Mouse (Mus musculus) common myeloid progenitor, adult 5-6 weeks (primary cell): ENCODE data around the gene Arhgef25. TPM values are rescaled to one million over a fixed set of nuclear protein-coding genes. Genes with fewer than 3 reads are reported as not detected.
A peak's percentile ranks its signal among the peaks of the same experiment; 100 is the strongest.
"Not testable (repeated sequence)": the region's sequence is repeated elsewhere in the genome, so short reads cannot be mapped to it uniquely, and the experiment has no call there.

Experiments used
- ATAC-seq: replicated peaks from 2 replicates; pipeline ENCODE4 v1.8.0; 2016; ENCODE audit warnings: low read depth, mild to moderate bottlenecking, moderate TSS enrichment, inconsistent platforms; ENCODE audit not compliant: poor library complexity, severe bottlenecking
- total RNA-seq: library from RNA; stranded (forward); fragments of 200-1000, 187-1606 nt; gene quantifications from 2 replicates; pipeline ENCODE4 v1.2.3, GENCODE M21; 2017

Arhgef25 gene
- total RNA-seq, 1 experiment from 2014 or later, result 9.7 TPM

DNA sequence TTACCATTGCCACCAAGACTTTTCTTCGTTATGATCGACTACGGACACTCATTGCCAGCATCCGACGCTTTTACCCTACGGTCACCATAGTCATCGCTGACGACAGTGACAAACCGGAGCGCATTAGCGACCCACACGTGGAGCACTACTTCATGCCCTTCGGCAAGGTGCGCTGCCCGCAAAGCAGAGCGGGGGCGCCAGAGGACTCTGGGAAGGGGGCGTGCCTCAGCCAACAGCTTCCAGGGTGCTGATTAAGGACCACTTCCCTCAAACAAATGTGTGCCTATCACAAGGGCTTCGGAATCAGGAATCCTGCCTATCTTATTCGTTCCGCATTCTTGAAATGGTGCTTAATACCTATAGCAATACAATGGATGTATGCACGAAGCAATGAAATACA, 19.9 kb downstream of the Arhgef25 start:
- ATAC-seq, result no peak

DNA sequence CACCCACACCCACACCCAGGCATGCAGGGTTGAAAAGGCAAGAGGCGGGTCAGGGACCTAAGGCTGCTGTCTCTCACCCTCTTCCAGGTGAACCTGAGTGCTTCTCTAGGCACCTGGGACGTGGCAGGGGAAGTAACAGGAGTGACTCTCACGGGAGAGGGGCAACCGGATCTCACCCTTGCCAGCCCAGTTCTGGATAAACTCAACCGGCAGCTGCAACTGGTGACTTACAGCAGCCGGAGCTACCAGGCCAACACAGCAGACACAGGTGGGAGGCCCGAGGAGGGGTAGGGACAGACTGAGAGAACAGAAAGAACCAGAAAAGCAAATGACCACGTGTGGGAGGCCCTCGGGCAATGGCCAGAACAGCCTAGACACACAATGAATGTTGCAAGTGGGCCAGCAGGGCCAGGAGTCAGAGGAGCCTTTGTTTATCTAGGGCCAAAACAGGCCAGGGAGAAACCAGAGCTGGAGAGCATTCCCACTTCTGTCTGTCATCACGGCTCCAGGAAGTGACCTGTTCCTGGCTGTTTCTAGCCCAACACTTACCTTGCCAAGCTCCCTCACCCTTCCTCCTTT, 22.2 kb downstream of the Arhgef25 start:
- no peak for ATAC-seq

DNA sequence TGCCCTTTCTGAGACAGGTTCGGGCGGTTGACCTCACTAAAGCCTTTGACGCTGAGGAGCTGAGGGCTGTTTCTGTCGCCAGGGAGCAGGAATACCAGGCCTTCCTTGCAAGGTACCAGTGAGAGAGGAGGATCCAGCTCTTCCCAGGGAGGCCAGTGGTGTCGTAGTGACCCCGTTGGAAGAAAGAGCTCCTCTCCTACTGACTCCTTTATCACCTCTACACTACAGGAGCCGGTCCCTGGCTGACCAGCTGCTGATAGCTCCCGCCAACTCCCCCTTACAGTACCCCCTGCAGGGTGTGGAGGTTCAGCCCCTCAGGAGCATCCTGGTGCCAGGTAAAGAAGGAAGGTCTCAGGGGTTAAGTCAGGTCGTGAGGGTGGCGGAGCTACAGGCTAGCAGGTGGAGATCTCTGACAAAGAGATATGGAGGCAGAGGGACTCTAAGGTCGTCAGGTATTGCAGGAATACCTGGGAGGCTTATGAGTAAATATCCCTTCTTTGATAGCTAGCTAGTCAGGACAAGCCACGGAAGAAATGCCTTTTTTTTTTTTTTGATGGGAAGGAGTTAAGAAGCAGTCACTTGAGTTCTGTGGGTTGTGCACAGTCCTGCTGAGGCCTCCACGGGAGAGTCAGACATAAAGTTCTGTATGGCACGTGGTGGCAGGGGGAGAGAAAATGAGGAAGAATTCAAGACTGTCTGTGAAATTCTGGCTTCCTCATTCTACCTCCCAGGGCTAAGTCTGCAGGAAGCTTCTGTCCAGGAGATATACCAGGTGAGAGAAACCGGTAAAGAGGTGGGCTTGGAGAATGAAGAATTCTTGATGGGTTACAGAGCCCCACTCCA, 22.9 kb downstream of the Arhgef25 start:
- ATAC-seq, result no peak

DNA sequence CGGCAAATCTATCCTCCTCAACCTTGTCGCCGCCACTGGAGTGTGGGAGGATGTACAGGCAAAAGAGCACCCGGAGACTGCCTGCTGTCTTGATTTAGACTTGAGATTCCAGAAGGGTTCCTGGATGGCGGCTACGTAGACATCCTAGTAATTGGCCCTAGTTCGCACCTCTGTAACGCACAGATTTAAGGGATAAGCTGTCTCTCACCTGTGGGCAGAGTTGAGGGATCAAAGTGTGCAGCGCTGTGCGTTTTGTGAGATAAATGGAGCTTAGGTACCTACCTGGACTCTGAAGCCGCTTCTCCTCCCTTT, 23.5 kb downstream of the Arhgef25 start:
- ATAC-seq, result no peak

DNA sequence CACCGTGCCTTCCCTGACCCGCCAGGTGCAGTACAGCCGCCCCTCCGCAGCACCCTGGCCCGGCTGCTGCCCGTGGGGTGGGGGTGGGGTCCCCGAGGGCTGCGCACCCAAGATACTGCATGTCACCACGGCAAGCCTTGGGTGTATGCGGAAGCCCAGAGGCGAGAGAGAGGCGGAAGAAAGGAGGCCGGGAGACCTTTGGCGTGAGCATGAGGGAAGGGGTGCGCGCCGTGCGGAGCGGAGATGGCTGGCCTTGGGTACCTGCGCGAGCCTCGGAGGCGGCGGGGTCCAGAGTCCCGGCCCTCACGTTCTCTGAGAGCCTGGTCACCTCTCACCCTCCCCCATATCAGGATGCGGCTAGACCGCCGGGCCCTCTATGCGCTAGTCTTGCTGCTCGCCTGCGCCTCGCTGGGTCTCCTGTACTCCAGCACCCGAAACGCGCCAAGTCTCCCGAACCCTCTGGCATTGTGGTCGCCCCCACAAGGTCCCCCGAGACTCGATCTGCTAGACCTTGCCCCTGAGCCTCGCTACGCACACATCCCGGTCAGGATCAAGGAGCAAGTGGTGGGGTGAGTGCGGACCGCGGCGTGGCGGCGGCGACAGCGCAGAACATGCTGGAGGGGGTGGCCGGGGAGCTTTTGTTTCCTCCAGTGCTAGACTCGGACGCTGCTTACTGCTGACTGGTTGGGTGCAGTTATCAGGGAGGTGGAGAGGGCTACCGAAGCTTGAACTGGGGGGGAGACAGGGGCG, 24.1 kb downstream of the Arhgef25 start:
- peak; percentile 33 for ATAC-seq

DNA sequence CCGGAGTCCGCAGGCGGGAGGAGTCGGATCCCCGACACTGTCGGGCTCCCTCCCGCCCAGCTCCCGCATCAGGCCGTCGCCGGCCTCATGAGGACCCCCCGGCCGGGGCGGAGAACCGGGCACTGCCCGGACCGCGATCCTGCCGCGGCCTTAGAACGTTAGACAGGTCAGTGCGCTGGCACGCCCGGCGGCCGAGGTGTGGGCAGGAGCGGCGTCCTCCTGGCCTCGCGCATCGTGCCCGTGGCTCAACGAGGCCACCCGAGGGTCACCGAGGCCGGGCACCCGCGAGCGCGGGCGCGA, 24.6 kb downstream of the Arhgef25 start:
- no peak for ATAC-seq

DNA sequence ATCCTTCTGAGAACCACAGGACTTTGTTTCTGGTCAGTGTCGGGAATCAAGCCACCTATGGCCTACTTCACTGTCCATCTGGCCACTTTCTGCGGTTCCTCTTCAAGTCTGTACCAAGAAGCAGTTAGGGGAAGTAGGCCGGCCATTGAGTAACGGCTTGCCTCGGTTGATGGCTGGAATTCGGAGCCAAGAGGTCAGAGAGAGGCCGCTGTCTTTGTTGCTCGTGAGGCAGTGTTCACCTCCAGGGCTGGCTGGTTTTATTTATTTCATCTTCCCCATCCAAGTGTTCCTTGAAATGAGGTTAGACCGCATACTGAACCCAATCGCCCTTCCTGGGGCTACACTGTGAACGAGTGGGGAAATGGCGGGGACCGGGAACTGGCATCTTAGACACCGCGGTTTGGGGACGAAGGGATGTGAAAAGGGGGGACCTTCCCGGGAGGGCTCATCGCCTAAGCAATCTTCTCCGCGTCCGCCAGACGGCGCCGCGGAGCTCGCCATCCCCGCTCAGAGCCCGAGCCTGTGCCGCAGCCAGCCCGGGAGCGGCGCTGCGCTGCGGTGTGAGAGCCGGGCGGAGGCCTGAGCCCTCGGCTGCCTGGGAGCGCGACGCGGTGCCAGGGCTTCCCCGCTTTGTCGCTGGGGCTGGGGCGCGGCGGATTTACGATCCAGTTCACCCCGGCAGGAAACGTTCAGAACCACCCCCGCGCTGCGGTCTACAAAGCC, 25.1 kb downstream of the Arhgef25 start, which contains the start of gene B4galnt1:
Gene B4galnt1 (plus strand): TSS at position 595 of the 723 bp plus-strand sequence.
- ATAC-seq, result peak; percentile 59

DNA sequence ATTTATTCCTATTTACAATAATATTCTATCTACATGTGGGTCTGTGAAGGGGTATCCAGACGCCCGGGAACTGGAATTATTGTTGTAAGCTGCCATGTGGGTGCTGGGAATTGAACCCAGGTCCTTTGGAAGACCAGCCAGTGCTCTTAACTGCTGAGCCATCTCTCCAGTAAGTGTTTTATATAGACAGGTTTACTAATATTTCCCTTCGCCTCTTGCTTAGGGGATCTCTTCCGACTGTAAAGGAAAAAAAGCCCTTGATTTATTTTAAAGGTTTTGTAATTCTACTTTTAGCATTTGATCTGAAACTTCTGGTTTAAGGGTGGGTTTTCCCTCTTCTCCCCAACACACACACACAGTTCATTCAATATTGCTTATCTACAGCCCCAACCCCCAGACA, 25.7 kb downstream of the Arhgef25 start:
- no peak for ATAC-seq

DNA sequence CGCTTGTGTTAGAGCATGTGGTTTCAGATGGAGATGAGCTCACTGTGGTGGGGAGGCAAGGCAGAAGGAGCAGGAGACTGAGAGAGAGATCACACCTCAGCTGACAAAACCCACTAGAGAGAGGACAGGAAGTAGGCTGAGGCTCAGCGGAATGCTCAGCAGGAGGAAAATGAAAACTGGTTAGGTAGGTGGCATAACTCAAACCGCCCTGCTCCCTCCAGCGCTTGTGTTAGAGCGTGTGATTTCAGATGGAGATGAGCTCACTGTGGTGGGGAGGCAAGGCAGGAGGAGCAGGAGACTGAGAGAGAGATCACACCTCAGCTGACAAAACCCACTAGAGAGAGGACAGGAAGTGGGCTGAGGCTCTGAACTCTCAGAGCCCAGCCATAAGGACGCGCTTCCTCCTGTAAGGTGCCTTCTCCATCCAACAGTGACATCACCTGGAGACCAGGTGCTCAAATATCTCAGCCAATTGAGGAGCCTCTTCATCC, 27.1 kb downstream of the Arhgef25 start:
- peak; percentile 26 for ATAC-seq

DNA sequence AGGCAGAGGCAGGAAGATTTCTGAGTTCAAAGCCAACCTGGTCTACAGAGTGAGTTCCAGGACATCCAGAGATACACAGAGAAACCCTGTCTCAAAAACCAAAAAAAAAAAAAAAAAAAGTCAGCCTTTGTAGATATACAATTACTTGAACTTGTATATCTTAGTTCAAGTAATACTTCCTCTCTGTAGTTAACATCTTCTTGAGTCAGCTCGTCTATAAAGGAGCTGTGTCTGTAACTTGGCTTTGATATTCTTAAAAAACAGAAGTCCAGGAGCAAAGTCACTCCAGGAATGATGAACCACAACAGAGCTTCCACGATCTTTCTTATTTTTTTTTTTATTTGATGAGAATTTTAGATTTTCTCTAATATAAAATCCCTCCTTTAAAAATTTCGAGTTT, 29.2 kb downstream of the Arhgef25 start:
- ATAC-seq, result no peak

DNA sequence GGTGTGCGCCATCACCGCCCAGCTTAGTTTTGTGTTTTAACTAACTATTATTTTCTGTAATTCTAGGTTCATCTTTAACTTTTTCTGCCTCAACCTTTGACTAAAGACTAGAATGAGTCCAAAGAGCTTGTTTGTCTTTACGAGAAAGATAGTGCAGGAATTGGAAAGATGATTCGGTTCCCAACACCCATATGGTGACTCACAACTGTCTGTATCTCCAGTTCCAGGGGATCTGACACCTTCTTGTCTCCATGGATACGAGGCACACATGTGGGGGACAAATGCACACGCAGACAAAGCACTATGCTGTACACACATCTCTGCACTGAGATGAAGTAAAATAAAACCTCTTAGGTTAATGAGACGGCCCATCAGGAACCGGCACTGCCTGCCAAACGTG, 29.8 kb downstream of the Arhgef25 start:
- no peak for ATAC-seq

DNA sequence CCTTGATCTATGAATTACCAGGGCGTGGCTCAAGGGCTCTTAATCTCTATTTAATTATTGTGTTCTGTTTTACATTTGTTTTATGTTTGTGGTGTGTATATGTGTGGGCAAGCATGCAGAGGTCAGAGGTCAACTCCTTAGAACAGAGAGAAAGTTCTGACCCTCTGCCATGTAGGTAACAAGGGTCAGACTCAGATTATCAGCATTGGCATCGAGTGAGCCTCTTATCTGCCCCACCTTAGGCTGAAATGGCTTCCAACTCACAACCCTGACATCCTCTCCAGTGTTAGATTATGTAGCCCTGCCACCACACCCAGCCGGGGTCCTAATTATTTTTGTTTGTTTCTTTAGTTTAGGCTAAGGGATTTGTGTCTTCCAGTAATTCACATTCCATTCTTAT, 31.4 kb downstream of the Arhgef25 start:
- no peak for ATAC-seq

DNA sequence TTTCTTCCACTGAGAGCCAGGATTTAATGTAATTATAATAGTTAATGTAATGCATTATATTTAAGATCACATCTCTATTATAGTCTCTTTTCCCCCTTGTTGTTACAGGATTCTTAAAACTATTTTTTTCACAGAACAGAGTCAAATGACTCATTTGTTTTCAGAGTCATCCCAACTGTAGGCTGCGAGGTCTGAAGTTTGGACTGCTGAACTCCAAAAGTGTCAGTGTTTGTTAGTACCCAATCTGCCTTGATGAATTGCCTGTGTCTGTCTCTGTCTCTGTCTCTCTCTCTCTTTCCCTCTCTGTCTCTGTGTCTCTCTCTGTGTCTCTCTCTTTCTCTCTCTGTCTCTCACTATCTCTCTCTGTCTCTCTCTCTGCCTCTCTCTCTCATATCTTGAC, 33.4 kb downstream of the Arhgef25 start:
- ATAC-seq, result no peak

DNA sequence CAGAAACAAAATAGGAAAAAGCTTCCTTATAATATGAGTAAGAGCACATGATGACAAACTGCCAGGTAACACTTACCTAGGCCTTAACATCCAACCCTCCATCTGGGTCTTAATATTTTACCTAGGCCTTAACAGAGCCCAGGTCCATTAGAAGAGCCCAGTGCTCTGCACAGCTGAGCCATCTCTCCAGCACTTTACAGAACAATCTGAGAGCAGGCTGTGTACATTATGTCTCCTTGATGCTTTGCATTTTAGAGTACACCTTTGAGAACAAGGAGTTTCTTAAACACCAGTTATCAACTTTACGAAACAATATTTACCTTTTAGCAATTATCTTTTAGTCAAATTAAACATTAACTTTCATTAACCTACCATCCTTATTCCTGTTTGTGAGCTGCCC, 33.8 kb downstream of the Arhgef25 start:
- no peak for ATAC-seq

DNA sequence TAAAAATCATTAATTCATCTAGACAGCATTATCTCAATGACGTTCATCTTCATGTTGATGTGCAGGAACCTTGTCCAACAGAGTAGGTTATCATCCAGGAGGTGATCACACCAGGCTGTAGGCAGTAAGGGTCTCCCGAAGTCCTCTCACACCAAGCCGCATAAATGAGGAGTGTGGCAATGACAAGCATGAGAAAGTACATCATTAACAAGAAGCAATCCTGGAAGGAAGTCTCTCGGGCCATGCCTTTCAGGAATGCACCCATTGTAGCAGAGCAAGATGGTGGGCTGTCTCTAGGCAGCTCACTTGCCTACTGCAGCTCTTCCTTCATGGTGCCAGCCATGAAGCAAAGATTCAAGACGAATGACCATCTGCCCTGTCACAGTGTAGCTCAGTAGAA, 35.2 kb downstream of the Arhgef25 start:
- ATAC-seq, result no peak

DNA sequence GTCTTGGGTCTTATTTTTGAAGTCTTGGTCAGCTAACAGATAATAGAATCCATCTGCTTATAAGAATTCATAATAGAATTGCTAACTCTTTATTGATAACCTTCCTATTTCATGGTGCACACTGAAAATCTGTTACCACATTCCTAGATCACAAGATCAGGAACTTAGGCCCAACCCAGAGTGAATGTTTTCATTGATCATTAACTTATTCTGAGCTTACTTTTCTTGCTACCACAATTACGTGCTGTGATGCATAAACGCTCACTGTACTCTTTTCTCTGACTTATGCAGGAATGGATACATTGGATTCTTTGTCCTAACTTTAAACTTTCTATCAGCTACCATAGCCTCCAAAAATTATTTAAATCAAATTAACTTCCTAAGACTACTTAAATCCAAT, 35.6 kb downstream of the Arhgef25 start:
- no peak for ATAC-seq

DNA sequence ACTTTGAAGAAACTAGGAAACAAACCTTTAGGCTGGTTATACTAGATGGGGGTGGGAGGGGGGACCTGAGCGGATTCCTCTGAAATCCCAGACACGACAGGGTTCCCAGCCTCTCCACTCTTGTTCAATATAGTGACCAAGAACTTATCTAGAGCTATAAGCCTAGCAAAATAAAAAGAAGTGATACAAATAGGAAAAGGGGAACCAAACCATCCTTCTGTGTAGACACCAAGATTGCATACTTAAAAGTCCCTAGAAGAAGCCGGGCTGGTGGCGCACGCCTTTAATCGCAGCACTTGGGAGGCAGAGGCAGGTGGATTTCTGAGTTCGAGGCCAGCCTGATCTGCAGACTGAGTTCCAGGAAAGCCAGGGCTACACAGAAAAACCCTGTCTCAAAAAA, 36.6 kb downstream of the Arhgef25 start:
- ATAC-seq, result no peak

DNA sequence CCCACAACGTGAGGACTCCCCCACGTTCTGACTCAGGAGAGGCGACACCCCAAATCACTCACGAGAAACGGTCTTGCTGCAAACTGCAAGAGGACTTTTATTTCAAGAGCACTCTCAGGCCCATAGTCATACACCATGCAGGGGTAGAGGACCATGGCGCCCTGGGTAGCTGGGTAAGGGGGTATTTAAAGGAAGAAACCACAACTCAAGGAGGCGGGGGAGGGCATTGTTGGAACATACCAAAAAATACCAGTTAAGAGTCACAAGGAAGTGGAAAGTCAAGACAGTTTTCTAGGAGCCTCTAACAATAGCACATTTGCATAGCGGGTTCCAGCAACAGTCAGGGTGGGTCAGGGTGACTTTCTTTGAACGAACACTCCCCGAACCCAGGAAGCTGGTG, 37.3 kb downstream of the Arhgef25 start:
- not testable (repeated sequence) for ATAC-seq

DNA sequence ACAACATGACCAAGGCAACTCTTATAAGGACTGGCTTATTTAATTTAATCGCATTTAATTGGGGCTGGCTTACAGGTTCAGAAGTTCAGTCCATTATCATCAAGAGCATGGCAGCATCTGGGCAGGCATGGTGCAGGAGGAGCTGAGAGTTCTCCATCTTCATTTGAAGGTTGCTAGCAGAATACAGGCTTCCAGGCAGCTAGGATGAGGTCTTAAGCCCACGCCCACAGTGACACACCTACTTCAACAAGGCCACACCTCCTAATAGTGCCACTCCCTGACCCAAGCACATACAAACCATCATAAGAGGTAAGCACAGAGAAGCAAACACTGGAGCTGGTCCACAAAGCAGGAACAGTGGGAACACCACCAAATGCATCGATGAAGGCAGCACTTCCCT, 38.6 kb downstream of the Arhgef25 start:
- not testable (repeated sequence) for ATAC-seq

DNA sequence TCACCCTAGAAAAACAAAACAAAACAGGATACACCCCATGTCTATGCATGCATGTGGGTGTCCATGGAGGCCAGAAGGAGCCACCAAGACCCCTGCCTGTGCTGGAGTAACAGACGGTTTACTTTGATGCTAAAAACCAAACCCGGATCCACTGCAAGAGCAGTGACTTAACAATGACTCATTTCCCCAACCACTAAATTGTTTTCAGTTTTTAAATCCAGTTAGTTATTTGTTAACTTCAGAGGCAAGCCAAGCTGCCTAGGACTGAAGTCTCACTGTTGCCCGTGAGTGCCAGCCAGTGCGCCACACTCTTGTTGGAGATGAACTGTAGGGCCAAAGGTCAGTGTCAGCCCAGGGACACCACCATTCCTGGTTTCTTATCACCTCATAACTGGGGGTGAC, 39.4 kb downstream of the Arhgef25 start:
- ATAC-seq, result 0 out of 2 replicates have a peak, but pooled peaks have one; percentile 22

DNA sequence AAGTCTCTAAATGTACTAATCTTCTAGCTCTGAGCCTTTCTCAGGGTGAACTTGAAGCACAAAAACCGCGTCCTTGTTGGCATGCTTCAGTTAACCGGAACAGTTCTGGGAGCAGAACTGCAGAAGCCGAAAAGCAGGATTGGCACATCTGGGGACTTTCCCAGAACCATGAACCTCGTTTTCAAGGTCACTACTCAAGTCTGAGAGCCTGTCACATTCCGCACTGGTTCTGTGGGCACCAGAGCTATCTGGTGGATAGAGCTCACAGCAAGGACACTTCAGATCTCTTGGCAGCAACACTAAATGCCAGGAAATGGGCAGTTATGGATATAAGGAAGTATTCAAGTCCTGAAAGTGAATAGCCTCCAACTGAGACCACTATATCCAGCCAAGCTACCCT, 42.7 kb downstream of the Arhgef25 start:
- no peak for ATAC-seq
